Mouse (Mus musculus) cerebellum, adult 2 months (tissue): ENCODE measurements at regions not wholly inside any gene's neighbourhood (a gene's known extent, or its start where the extent isn't known, plus 50 kb on each side); places are given as distances from the start of the nearest gene placed in this dataset.

Experiments
- CTCF ChIP-seq: fragments of 200-500 bp; IDR thresholded peaks from 2 replicates; pipeline ENCODE4 v1.5.1; 2011; ENCODE audit warnings: low read depth, mild to moderate bottlenecking, control low read depth, low read length, moderate library complexity, borderline replicate concordance; ENCODE audit not compliant: insufficient read depth
- POLR2A ChIP-seq: fragments of 200-500 bp; IDR thresholded peaks from 2 replicates; pipeline ENCODE4 v1.6.1; 2011; ENCODE audit warnings: low read length, control low read depth, borderline replicate concordance; ENCODE audit not compliant: insufficient read depth

DNA sequence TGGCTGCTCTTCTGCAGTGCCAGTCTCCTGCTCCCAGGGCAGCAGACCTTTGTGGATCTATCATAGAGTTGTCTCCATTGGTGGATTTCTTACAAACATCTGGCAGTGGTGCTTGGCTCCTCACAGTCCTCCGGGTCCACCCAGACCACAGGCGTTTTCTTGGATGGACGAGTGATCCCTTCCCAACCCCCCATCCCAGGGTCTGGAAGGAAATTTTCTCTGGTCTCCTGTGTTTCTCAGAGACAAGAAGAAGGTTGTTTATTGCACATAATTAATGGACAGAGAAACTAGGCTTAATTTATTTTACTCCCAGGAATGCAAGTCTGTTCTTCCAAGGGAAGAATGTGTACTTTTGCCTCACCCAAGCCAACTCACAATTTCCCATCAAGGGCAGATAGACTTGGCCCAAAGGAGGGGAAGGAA, 67.2 kb upstream of the Boc start:
- no peak for TF ChIP-seq POLR2A
- TF ChIP-seq CTCF = no peak
